ENCODE assay signal across 21 mouse cellular contexts in genomic region chr4:137138127-137138526, GRCm38 (mm10).
DNase-seq lines count a peak whose midpoint lies in the region; ATAC-seq and TF ChIP-seq lines count a peak whose summit lies in the region.
"Had no signal": no experiment of that assay in that cellular context is flagged by ENCODE, and none has a peak within 500 bp of the region (broad histone marks: within the 10 kb centered on the region; RNA-seq: fewer than 3 reads in every experiment).

No protein-coding gene starts in this region.

- DNase-seq in heart, embryonic 10.5 days (ENCODE audit: low spot score): no peak
- DNase-seq in heart, adult 8-10 months (ENCODE audit: low spot score): no peak
- DNase-seq in kidney, postnatal 10 days: peak; percentile 53
- DNase-seq in kidney, postnatal 36 days: no peak
- DNase-seq: adrenal gland, postnatal 10 days; B cell, adult 2 months; cerebellum, adult 11-12 months; cerebellum, adult 9-10 months; cerebellum, postnatal 25 days; gastrocnemius, postnatal 14 days; heart, adult 2 months; heart, postnatal 36 days had no signal

- H3K9me3 ChIP-seq in heart, embryonic 10.5 days: no peaks in the 10 kb centered on the region
- H3K9me3 ChIP-seq in megakaryocyte, embryonic 14.5 days: no peaks in the 10 kb centered on the region
- H3K9me3 ChIP-seq: embryonic facial prominence, embryonic 12.5 days; forebrain, embryonic 15.5 days; G1E; heart, embryonic 13.5 days; hindbrain, embryonic 15.5 days had no signal

- H3K36me3 ChIP-seq in heart, embryonic 10.5 days: no peaks in the 10 kb centered on the region
- no peaks in the 10 kb centered on the region for H3K36me3 ChIP-seq in megakaryocyte, embryonic 14.5 days (replicated peaks; ENCODE audit: low read length)
- no peaks in the 10 kb centered on the region for H3K36me3 ChIP-seq in myocyte (ENCODE audit: control insufficient read depth, insufficient read depth)
- H3K36me3 ChIP-seq: embryonic facial prominence, embryonic 12.5 days; forebrain, embryonic 15.5 days; G1E; heart, embryonic 13.5 days; hindbrain, embryonic 15.5 days had no signal

- 0 out of 2 replicates have a peak overlapping the region, but pooled peaks have one; percentile 29 for H3K27ac ChIP-seq in heart, embryonic 10.5 days
- H3K27ac ChIP-seq: embryonic facial prominence, embryonic 12.5 days; forebrain, embryonic 15.5 days; heart, adult 2 months; heart, embryonic 13.5 days; hindbrain, embryonic 15.5 days had no signal

- TF ChIP-seq POLR2A in myocyte (IDR thresholded peaks at IDR 0.05; ENCODE audit: insufficient read length, low read depth): no peak

- ATAC-seq in megakaryocyte, adult 5-6 weeks (ENCODE audit: poor library complexity, severe bottlenecking): no peak
- ATAC-seq: CD4-positive, CD25-positive, alpha-beta regulatory T cell, adult 4 months; forebrain, embryonic 15.5 days had no signal

- H3K4me3 ChIP-seq in heart, embryonic 10.5 days: no peak overlapping the region
- H3K4me3 ChIP-seq in megakaryocyte, embryonic 14.5 days (replicated peaks): peak overlapping the region; percentile 19
- no peak overlapping the region for H3K4me3 ChIP-seq in myocyte
- H3K4me3 ChIP-seq: embryonic facial prominence, embryonic 12.5 days; forebrain, embryonic 15.5 days; heart, adult 2 months; heart, embryonic 13.5 days; hindbrain, embryonic 15.5 days had no signal

- no peak overlapping the region for H3ac ChIP-seq in myocyte (ENCODE audit: control insufficient read depth, insufficient read length)

- WGBS in heart, embryonic 10.5 days: 70% methylated on average over 6 of the region's 6 CpGs

- H3K4me1 ChIP-seq in heart, embryonic 10.5 days: peaks cover 28% of the 10 kb centered on the region
- H3K4me1 ChIP-seq in megakaryocyte, embryonic 14.5 days: peaks cover 6% of the 10 kb centered on the region

- no peak overlapping the region for H3K4me2 ChIP-seq in myocyte (ENCODE audit: low read depth)
- H3K4me2 ChIP-seq: embryonic facial prominence, embryonic 12.5 days; forebrain, embryonic 15.5 days; heart, embryonic 13.5 days; hindbrain, embryonic 15.5 days had no signal

- peaks cover 76% of the 10 kb centered on the region for H3K27me3 ChIP-seq in heart, embryonic 10.5 days (ENCODE audit: insufficient read depth, poor library complexity, severe bottlenecking)
- H3K27me3 ChIP-seq in megakaryocyte, embryonic 14.5 days (replicated peaks): peaks cover 73% of the 10 kb centered on the region
- H3K27me3 ChIP-seq in myocyte (ENCODE audit: control insufficient read depth, insufficient read depth, insufficient read length): peaks cover 4% of the 10 kb centered on the region
- H3K27me3 ChIP-seq: embryonic facial prominence, embryonic 12.5 days; forebrain, embryonic 15.5 days; hindbrain, embryonic 15.5 days had no signal

- no peaks in the 10 kb centered on the region for H3K79me2 ChIP-seq in myocyte (ENCODE audit: control insufficient read depth, insufficient read depth)

TF ChIP-seq in myocyte, 11 proteins besides CTCF, POLR2A, EP300 and RAD21:
- TF ChIP-seq USF1 (IDR thresholded peaks at IDR 0.05; ENCODE audit: low read depth) (peak; percentile 44), MYOD1 (IDR thresholded peaks at IDR 0.05; ENCODE audit: control insufficient read depth in 1 of 3, insufficient read length in 2 of 3, low read depth in 2 of 3) (peak in 1 of 3 experiments; percentile 39), REST (IDR thresholded peaks at IDR 0.05; ENCODE audit: insufficient read depth, insufficient read length) (no peak), POLR2AphosphoS2 (IDR thresholded peaks at IDR 0.05; ENCODE audit: insufficient read length, low read depth) (no peak), MYOG (IDR thresholded peaks at IDR 0.05; ENCODE audit: control insufficient read depth in 1 of 3, insufficient read depth in 1 of 3, insufficient read length in 2 of 3, low read depth in 2 of 3) (peak in 1 of 3 experiments; percentile 7), SRF (IDR thresholded peaks at IDR 0.05; ENCODE audit: control insufficient read depth, insufficient read length, low read depth) (no peak)
TF ChIP-seq in myocyte: peak in this region for 3.
